Mouse (Mus musculus) stomach, postnatal 0 days (tissue): Measurements from ENCODE around the gene BC028528.

Experiments used
- CTCF ChIP-seq: IDR thresholded peaks from 2 replicates; pipeline ENCODE4 v1.5.1; 2016; ENCODE audit warnings: antibody characterized with exemption, low read depth, mild to moderate bottlenecking, moderate library complexity
- EP300 ChIP-seq: optimal IDR thresholded peaks from 2 replicates; pipeline ENCODE3; 2016; ENCODE audit warnings: antibody characterized with exemption

DNA sequence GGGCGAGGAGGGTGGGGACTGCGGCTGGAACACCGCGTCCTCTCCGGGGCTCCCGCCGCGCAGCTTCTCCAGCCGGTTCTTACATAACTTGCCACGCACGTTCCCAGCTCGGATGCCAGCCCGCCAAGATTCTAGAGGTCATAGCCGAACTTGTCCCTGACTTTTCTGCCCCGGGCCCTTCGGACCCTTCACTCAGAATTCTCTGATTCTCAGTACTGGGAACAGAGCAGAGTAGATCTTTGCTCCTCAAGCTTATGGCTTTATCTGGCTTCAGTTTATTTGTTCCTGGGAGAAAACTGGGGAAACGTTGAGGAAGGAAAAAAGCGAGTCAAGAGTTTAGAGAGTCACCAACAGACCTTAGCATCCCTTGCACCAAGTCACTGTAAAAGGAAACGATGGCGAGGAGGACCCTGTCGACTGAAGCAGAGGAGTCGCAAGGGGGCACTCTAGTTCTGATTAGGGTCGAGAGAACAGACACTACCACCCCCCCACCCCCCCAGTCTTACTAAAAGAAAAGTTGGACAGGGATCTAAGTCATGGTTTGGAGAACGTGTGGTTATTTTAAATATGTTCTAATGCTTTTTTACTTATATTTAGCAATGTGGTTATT, 8.9 kb downstream of the BC028528 start:
- TF ChIP-seq CTCF (peak; percentile 75), EP300 (no peak)
